Mouse (Mus musculus) layer of hippocampus, adult 8-10 months (tissue): ENCODE data around the gene Pak7. TPM values are rescaled to one million over a fixed set of nuclear protein-coding genes. Genes with fewer than 3 reads are reported as not detected.
"Not testable (repeated sequence)": the region's sequence is repeated elsewhere in the genome, so short reads cannot be mapped to it uniquely, and the experiment has no call there.

ENCODE experiments used
- DNase-seq, 2 experiments: peaks; one replicate each; pipeline ENCODE4 v3.0.0; 2022; ENCODE audit warnings: low spot score in 2 of 2
- total RNA-seq, 4 experiments: library from RNA; stranded (reverse); gene quantifications; 2 replicates each; pipeline ENCODE4 v1.2.4; 2022

The Pak7 gene
- 10 to 100 TPM; 22.8 to 26.8 (median 25.9) TPM for total RNA-seq

DNA sequence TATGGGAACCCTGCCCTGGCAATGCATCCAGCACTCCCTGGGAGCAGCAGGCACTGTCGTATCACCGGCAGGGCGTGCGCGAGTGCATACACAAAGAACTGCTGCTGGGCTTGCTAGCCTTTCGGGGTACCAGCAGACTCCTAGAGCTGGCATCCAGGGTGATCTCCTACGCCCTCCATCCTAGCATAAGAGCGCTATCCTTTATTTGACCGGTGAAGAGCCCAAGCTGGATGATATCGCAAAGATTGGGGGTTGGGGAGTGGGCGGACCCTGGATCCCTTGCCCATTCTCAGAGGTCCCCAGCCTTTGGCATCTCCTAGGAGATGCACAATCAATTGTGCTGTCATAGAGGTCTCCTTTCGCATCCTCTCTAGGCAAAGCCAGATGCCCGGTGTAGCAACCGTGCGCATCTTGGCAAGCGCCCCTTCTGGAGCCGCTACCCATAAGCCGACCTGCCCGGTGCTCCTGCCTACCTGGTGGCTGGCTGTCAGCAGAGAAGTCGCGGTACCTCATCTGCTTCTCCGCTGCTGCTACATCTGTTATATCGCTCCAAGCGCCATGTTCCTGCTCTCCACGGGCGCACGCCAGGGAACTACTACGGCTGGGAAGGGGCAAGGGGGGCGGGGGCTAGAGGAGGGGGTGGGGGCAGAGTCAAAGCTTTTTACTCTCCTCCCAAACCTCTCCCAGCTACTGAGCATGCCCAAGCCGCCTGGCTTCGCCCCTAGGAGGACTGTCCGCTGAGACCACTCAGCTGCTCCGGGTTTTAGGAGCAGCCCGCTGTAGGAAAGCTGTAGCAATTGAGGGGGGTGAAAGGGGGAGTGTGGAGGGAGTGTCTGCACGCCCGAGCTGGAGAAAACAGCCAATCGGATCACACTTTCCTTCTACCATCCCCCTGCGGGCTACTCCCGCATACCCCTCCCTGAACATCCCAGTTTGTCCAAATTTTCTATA, at the start of gene Pak7:
Gene Pak7 (minus strand): TSS at position 787 of the 951 bp plus-strand sequence.
- peak; percentile 73 to 84 for DNase-seq

DNA sequence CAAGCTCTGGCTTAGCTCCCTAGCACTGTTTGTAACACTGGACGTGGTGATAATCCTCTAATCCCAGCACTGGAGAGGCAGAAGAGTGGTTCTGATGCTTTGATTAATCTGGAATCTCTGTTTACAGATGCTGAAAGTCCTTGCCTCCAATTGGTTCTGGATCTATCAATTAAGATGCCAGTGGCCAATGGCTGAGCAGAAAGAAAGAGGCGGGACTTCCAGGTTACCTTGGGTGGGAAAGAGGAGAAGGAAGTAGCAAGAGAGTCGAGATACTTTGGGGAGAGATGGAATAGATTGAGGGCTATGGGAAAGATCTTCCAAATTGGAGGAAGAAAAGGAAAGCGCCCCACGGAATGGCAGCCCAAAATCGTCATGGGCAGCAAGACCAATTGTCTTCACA, 37.8 kb upstream of the Pak7 start:
- DNase-seq: no peak

DNA sequence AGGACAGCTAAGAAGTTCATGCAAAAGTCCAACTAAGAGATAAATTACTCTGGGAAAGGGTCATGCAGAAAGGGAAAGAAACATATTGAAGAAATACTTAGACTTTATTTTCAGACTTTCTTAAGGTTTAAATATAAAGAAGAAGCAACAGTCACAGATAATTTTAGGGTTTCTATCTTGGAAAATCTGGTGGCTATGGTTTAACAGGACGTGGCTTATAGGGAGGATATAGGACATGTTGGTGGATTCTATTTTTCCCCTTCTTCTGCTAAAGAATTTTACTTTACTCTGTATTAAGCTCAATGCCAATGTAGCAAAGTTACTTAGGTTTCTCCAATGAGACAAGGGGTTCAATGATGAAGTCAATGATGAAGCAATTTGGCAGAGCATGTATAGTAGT, 31.8 kb upstream of the Pak7 start:
- DNase-seq: no peak

DNA sequence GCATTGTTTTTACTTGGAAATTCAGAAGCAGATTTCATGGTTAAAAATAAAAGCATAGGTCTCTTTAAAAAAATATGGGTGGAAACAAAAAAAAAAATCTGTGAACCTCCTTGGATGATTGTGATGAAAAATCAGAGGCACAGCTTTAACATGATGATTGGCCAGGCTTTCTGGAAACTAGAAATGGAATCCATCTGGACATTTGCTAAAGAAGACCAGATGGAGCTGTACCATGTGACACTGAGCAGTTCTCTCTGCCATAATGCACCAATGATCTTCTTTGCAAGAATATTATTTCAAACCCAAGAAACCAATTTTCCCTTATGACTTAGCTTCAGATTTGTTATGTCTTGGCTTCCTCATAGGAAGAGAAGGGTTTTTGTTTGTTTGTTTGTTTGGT, 28.6 kb upstream of the Pak7 start:
- peak; percentile 17 to 19 for DNase-seq

DNA sequence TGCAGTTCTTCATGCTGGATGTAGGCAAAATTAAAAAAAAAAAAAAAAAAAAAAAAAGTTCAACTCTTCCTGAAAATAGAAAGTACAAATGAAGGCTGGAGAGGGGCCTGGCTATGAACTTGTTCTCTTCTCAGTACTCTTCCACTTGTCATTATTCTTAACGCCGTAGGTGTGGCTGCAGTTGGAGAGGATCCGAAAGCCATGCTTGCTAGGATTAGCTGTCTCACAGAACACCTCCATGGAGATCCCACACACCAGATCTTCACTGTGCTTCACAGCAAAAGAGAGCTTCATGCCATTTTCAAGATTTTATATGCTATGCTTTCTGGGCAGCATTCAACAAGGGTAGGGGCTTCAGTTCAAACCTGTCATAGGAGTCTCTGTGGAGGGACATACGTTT, 14.8 kb upstream of the Pak7 start:
- DNase-seq: no peak

DNA sequence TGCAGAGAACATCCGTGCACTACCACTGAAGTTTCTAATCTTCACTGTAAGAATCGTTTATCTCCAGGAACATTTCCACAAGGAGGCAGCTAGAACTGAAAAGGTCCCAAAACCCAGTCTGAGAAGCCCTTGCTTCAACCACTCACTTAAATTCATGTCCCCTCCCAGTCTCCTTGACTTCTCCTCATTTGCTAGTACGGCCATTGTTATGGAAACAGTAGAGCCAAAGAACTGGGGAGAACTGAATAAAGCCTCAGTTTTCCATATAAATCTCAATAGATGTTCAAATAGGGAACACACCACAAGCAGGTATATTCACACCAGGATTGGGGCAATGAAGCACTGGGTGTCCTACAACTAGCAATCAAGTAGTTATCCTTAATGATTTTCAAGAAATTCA, 12.4 kb downstream of the Pak7 start:
- DNase-seq: no peak

DNA sequence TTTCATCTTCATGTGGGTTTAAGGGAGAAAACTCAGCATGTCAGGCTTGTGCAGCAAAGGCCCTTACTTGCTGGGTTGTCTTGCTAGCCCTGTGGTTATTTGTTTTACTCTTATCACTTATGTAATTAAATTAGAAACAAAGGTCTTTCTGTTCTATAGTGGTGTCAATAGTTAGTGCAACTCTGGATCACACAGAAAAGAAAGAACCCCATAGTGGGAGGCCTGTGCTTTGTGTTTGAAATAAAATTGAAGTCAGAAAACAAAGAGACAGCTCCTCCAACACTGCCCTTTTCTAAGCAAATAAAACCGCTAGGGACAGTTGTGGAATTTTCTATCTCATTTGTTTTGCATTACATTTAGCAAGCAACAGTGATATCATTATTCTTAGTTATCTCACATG, 15.4 kb downstream of the Pak7 start:
- no peak for DNase-seq

DNA sequence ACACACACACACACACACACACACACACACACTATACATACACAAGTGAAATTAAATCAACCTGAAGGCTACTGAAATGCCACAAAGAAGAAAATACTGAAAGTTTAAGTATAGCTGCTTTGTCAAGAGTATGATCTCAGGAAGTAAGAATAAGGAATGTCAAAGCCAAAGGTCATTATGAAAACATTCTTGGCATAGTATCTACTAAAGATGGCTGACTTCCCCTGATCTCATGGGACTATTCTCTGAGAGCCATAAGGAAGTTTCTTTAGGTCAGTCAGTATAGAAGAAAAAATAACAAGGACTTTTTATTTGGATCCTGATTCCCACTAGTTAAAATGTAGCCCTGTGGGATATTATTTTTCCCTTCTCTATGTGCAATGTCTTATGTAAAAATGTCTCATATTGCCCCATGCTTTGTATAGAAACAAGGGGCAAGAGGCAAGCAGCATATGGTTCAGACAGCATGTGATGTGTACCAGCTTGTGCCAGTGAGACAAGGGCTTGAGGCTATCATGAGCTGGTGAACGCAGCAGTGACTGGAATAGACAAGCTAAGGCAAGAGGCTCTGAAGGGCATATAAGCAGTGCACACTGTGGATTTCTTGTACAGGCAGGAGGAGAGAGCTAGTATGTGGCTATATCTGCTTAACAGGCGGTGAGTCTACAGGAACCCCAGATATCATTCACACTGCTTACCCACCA, 36.2 kb downstream of the Pak7 start:
- DNase-seq: no peak

DNA sequence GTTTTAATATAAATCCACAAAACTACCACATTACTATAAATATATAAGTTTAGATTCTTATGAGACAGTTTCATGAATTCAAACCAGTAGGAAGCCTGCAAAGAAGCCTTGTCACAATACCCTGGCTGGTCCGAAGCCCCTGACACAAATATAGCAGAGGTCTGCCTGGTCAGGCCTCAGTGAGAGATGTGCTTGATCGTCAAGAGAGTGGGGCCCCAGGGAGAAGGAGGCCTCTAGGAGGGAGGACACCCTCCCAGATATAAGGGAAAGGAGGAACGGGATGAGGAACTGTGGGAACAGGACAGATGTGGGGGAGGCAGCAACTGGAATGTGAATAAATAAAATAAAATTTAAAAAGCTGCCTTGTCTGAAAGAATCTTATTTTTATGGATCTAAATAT, 37.3 kb downstream of the Pak7 start:
- DNase-seq: no peak

DNA sequence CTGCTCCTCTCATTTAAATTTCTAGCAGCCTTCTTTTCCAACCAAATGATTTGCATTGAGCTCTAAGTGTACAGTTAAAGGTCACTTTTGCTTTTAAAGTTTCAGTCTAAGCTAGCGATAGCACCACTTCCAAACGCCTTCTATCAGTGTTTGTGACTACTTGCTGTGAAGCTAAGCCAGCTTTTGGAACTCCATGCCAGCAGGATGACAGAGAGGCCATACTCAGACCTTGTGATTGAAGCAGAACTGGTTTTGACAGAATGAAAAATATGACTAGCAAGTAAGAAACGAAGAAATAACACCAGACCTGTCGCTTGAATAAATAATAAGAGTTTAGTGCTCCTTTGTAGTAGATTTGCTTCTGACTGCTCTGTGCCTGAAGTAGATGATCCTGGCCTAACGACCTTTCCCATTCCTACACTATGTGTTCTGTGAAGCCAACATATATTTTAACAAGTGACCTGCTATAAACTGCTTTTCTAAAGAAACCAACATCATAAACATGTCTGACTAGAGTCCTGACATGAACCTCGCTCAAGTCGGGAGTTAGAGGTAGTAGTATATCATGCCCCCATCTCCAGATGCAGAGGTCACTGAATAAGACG, 38.0 kb downstream of the Pak7 start:
- DNase-seq: no peak

DNA sequence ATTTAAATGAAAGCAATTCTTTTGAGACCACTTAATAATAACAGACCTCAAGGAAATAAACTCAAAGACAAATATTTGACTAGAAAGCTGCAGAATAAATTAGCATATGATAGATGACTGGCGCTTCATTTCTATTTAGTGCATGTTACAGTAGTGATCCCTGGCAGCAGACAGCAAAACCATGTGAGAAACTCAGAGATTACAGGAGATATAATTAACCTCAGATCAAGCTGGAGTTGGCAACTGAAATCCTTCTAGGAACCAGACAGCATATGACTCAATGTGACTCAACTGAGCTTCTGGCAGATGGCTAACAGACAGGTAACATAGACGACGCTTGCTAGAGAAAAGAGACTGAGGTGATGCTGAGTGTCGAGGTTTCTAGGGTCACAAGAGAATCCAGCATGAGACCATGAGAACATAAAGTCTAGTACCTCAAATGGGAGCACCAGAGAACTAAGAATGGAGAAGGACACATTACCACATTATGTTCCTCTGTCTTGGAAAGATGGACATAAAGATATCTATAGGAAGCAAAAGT, 43.5 kb downstream of the Pak7 start:
- DNase-seq: not testable (repeated sequence)

DNA sequence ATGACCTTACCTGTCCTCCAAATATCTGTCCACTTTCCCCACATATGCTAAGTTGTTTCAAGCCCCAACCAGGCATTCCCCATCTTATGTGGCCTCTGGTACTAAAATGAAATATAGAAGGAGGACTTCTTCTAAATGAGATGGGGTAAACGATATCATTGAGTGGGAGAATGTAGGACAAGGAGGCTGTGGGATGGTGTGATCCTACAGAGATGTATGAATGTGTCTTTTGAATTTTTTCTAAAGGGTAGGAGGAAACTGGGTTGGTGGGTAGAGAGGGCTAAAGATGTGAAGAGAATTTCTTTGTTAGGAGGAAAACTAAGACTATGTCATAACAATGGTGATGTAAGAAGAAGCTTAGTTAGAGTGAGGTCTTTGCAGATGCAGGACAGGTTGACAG, 57.8 kb downstream of the Pak7 start:
- no peak for DNase-seq

DNA sequence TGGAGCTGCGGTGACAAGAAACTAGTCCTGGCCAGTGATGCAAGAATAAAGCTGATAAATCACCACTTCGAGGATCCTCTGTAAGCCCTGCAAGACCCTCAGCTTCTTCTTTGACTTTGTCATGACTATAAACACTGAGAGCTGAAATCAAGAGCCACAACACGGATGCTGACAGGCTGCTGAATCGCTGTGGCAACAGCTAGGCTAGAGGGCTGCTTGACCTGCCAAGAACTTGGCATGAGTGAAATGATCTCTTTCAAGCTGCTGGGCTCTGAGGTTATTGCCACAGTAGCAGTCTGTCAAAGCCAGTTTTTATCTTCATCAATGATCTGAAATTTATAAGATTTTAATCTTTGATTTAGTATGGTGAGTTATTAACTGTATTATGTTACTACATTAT, 62.1 kb downstream of the Pak7 start:
- no peak for DNase-seq

DNA sequence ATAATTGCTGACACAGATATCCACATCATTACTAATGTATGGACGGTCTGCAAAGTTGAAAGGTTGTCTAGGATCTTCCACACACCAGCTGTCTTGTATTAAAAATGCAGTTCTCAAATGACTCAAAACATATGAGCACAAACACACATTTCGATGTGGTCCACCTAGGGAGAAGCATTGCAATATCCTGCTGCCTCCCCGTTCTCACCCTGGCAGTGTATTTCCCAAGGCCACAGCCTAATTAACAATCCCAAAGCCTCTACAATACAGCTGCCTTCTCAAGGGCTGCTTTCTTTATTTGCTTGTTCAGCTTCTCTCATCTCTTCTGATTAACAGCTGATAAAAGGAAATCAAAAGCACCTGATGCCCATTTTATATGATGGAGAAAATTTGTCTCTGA, 78.5 kb downstream of the Pak7 start:
- no peak for DNase-seq

DNA sequence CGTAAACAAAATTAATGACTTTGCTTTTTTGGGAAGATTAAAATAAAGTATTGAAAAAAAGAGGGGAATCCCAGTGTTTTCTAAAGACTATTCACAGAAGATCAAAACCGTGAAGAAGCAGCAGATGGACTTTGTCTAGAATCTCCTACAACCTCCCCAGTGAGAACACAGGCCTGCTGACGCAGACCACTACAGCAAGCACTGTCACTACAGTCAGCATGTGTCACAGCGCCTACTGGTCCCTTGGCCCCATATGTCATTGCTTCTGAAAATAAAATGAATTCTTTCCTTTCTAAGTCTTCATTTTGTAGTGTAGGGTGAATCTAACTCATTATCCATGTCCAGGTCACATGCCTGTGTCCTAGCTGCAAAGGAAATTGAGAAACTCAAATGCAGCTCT, 79.0 kb downstream of the Pak7 start:
- no peak for DNase-seq

DNA sequence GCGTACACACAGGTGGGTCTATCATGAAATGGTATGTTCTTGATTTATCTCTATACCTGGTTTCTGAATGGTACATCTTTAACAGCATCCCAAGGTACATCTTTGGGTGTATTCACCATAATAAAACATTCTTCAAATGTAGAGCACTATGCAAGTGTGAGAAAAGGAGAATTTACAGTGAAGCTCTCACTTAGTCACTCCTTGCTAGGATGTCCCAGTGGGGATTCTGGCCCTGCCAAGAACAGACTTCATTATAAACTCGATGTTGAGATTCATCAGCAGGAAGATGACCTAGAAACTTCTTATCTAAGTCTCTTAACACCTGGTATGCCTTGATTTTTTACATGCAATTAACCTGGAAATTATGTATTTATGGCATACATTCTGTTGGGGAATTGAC, 85.6 kb downstream of the Pak7 start:
- no peak for DNase-seq

DNA sequence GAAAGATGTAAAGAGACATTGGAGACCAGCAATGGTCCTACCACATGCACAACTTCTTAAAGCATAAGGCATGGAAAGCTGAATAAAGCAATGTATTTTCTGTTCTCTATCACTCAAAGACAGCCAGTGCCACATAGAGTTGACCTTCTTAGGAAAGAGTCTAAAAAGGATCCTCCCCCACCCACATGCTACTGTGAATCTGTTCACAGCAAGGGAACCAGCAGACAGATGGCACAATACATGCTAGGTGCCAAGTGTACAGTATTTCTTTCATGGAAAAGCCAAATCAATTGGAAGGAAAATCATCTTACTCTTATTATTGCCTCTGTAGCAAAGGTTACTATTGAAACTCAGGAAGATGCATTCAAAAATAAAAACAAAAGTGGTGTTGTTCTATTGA, 86.4 kb downstream of the Pak7 start:
- DNase-seq: peak; percentile 52 to 54

DNA sequence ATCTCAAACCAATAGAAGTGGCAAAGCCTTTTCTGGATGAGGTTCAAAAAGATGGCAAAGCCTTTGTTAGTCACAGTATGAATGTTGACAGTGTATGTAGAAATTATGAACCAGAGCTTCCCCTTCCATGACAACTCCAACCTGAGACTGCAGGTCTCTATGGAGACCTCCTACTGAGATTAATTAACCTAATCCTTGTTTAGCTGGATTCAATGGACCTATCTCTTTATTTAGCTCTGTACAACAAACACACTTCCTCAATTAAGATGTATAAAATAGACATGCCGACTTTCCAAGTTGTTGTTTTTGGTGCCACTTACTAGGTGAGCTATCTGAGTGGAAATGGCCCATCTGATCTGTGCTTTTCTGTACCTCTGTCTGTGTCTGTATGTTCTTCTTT, 90.4 kb downstream of the Pak7 start:
- DNase-seq: no peak

DNA sequence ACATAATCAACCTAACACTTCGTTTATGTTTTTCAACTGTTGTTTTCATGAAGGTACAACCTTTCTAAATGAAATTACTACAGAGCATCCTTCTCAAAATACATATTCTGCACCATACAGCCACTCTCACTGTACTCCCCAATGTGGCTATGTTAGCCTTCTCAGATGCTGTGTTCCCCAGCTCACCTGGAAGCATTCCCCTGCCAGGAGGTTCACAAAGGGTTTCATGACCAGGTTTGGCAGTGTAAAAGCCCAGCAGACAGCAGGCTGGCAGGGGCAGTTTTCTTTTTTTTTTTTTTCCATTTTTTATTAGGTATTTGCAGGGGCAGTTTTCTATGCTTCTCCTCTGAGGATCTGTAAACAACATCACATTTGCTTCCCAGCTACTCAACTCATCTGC, 105.7 kb downstream of the Pak7 start:
- no peak for DNase-seq

DNA sequence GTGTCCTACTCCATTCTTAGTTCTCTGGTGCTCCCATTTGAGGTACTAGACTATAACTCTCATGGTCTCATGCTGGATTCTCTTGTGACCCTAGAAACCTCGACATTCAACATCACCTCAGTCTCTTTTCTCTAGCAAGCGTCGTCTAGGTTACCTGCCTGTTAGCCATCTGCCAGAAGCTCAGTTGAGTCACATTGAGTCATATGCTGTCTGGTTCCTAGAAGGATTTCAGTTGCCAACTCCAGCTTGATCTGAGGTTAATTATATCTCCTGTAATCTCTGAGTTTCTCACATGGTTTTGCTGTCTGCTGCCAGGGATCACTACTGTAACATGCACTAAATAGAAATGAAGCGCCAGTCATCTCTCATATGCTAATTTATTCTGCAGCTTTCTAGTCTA, 145.8 kb downstream of the Pak7 start:
- not testable (repeated sequence) for DNase-seq

DNA sequence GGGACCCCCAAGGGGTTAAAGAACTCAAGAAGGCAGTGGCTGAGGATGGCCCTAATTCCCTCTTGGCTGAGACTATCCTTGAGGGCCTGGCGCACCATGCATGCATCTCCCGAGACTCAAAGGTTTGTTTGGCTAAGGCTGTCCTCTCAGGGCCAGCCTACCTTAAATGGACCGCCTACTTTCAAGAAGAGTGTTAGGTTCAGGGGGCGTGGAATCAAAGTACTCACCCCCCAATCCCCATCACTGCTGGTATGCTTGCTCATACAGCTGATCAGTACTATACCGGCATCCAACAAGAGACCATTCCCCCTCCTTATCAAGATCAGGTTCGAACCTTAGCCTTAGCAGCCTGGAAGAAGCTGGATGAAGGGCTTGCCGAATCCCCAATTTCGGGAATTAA, 156.5 kb downstream of the Pak7 start:
- DNase-seq: no peak

DNA sequence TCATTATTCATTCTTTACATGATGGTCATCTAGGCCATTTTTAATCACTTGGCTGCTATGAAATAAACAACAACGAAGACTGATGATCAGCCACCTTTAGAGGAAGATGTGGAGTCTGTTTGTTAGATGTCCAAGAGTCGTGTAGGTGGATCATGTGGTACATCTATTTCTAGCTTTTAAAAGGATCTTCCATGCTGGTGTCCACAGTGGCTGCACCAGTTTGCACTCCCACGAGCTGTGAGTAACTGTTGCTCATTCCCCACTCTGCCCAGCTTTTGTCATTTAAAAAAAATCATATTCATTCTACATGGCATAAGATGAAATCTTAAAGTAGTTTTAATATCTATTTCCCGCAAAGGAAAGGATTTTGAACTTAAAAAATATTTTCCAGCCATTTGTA, 183.7 kb downstream of the Pak7 start:
- DNase-seq: no peak
